Mouse (Mus musculus): ENCODE results near the gene Wfdc1. TPM values are rescaled to one million over a fixed set of nuclear protein-coding genes. Genes with fewer than 3 reads are reported as not detected.
A peak's percentile ranks its signal among the peaks of the same experiment; 100 is the strongest.

Gene Wfdc1
- total and polyA plus RNA-seq, 3 experiments = not detected

DNA sequence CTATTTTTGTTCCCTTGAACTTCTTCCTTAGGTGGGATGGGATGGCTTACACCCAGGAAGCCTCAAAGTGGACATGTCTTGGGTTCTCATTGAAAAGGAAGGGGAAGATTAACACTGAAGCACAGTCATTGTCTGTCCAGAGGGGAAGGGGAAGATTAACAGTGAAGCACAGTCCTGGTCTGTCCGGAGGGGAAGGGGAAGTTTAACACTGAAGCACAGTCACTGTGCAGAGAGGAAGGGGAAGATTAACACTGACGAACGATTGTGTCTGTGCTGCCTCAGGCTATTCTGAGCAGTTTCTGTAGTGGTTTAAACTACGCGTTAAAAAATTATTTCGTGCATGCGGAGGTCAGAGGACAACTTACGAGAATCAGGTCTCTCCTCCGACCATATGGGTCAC, 41.0 kb downstream of the Wfdc1 start:
- Histone ChIP-seq H3K4me3 (ENCODE audit: control insufficient read depth in 1 of 2, insufficient read depth in 1 of 2, low read depth in 2 of 2, low read length in 2 of 2) (no peak overlapping the region), H3K9ac (ENCODE audit: control insufficient read depth, low read depth, low read length, poor library complexity, severe bottlenecking) (no peak overlapping the region), H3K27ac (ENCODE audit: control insufficient read depth, low read depth, low read length) (no peak overlapping the region), H3K27me3 (ENCODE audit: control insufficient read depth in 1 of 2, insufficient read depth in 2 of 2, low read length in 2 of 2) (no peaks in the 10 kb centered on the region), H3K4me1 (ENCODE audit: control insufficient read depth in 1 of 2, insufficient read depth in 2 of 2, low read length in 2 of 2) (no peaks in the 10 kb centered on the region), H3K36me3 (ENCODE audit: control insufficient read depth in 1 of 2, insufficient read depth in 2 of 2, low read length in 2 of 2) (no peaks in the 10 kb centered on the region), H3K9me3 (replicated peaks; ENCODE audit: insufficient read depth, low read length) (no peaks in the 10 kb centered on the region), H3K79me2 (ENCODE audit: control insufficient read depth, insufficient read depth, low read length, poor library complexity) (no peaks in the 10 kb centered on the region)
- 0 out of 2 replicates have a peak, but pooled peaks have one; percentile 12 for TF ChIP-seq TBP (IDR thresholded peaks at IDR 0.05; ENCODE audit: low read depth, low read length)
- TF ChIP-seq MAX (IDR thresholded peaks at IDR 0.05; ENCODE audit: low read length) = no peak
- peak; percentile 61 for DNase-seq (ENCODE audit: low read depth, low spot score)

DNA sequence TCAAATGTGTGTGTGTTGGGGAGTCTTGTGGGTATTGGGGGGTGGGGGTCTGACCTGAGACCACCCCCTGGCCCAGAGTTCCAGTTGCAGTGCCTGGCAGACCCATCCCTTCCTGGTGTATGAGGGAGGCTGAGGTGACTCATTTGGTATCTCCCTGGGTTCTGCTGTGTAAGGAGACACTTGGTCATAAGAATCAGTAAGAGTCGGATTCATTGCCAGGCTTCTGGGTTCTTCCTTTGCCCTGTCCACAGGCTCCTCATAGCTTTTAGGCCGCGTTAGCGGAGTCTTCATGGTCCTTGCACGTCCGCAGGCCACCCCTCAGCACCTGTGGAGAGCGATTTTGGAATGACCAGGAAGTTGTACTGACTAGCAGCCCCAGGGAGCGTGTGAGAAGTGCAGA, 42.3 kb downstream of the Wfdc1 start:
- Histone ChIP-seq H3K9me3 (replicated peaks; ENCODE audit: insufficient read depth, low read length) (no peaks in the 10 kb centered on the region), H3K27ac (ENCODE audit: control insufficient read depth, low read depth, low read length) (no peak overlapping the region), H3K79me2 (ENCODE audit: control insufficient read depth, insufficient read depth, low read length, poor library complexity) (no peaks in the 10 kb centered on the region), H3K36me3 (ENCODE audit: control insufficient read depth in 1 of 2, insufficient read depth in 2 of 2, low read length in 2 of 2) (no peaks in the 10 kb centered on the region), H3K4me1 (ENCODE audit: control insufficient read depth in 1 of 2, insufficient read depth in 2 of 2, low read length in 2 of 2) (no peaks in the 10 kb centered on the region), H3K4me3 (ENCODE audit: control insufficient read depth in 1 of 2, insufficient read depth in 1 of 2, low read depth in 2 of 2, low read length in 2 of 2) (no peak overlapping the region), H3K9ac (ENCODE audit: control insufficient read depth, low read depth, low read length, poor library complexity, severe bottlenecking) (no peak overlapping the region), H3K27me3 (ENCODE audit: control insufficient read depth in 1 of 2, insufficient read depth in 2 of 2, low read length in 2 of 2) (no peaks in the 10 kb centered on the region)
- no peak for TF ChIP-seq CHD2 (IDR thresholded peaks at IDR 0.05; ENCODE audit: low read length)
- no peak for TF ChIP-seq CTCF (IDR thresholded peaks at IDR 0.05 in 2 of 3, conservative IDR thresholded peaks at IDR 0.05 in 1 of 3; ENCODE audit: control insufficient read depth in 1 of 3, insufficient read depth in 1 of 3, low read depth in 2 of 3, low read length in 3 of 3, poor library complexity in 1 of 3, severe bottlenecking in 1 of 3)
- TF ChIP-seq RAD21 (IDR thresholded peaks at IDR 0.05; ENCODE audit: low read depth, low read length) = no peak
- TF ChIP-seq JUND (IDR thresholded peaks at IDR 0.05; ENCODE audit: low read depth, low read length) = no peak
- no peak for TF ChIP-seq UBTF (IDR thresholded peaks at IDR 0.05; ENCODE audit: borderline replicate concordance, insufficient read depth, low read depth, low read length)
- TF ChIP-seq HCFC1 (IDR thresholded peaks at IDR 0.05; ENCODE audit: low read depth, low read length) = no peak
- no peak for TF ChIP-seq NELFE (IDR thresholded peaks at IDR 0.05; ENCODE audit: low read depth, low read length)
- no peak for TF ChIP-seq GATA1 (IDR thresholded peaks at IDR 0.05; ENCODE audit: low read depth, low read length)
- TF ChIP-seq POLR2AphosphoS5 (IDR thresholded peaks at IDR 0.05; ENCODE audit: borderline replicate concordance, low read depth, low read length) = no peak
- no peak for TF ChIP-seq POLR2A (IDR thresholded peaks at IDR 0.05; ENCODE audit: control insufficient read depth in 1 of 2, insufficient read depth in 1 of 2, low read depth in 1 of 2, low read length in 2 of 2, poor library complexity in 1 of 2)
- no peak for TF ChIP-seq ZC3H11A (IDR thresholded peaks at IDR 0.05; ENCODE audit: low read depth, low read length)
- TF ChIP-seq MAX (IDR thresholded peaks at IDR 0.05; ENCODE audit: low read length) = no peak
- no peak for TF ChIP-seq GABPA (IDR thresholded peaks at IDR 0.05; ENCODE audit: low read depth, low read length)
- TF ChIP-seq MYC (IDR thresholded peaks at IDR 0.05; ENCODE audit: low read depth, low read length) = no peak
- TF ChIP-seq USF2 (IDR thresholded peaks at IDR 0.05; ENCODE audit: borderline replicate concordance in 1 of 2, insufficient read depth in 1 of 2, low read depth in 1 of 2, low read length in 2 of 2) = no peak
- DNase-seq (ENCODE audit: low read depth, low spot score) = no peak

Measured in MEL (cell line).